Mouse (Mus musculus) heart, adult 2 months (tissue): ENCODE measurements around the gene Prkcz.

ENCODE experiments used
- CTCF ChIP-seq: fragments of 200-600 bp; IDR thresholded peaks from 2 replicates; pipeline ENCODE4 v1.8.1; 2022; ENCODE audit warnings: antibody characterized with exemption, mild to moderate bottlenecking, moderate library complexity
- POLR2A ChIP-seq: fragments of 200-500 bp; IDR thresholded peaks from 2 replicates; pipeline ENCODE4 v1.6.1; 2011; ENCODE audit warnings: mild to moderate bottlenecking, low read depth, low read length, control low read depth; ENCODE audit not compliant: insufficient read depth

GRCm38 (mm10) chr4:155220213-155221100, 140.7 kb downstream of the Prkcz start:
- TF ChIP-seq CTCF (no peak), POLR2A (no peak)
